Mouse (Mus musculus) heart, embryonic 14.5 days (tissue): ENCODE results near the gene Klc2. TPM values are rescaled to one million over a fixed set of nuclear protein-coding genes. Genes with fewer than 3 reads are reported as not detected.
A peak's percentile ranks its signal among the peaks of the same experiment; 100 is the strongest.

ENCODE experiments used
- ATAC-seq: fragments of 200-750 bp; cut with Nextera tagmentation; 2 replicates; pipeline ENCODE4 v1.8.0; 2017; ENCODE audit warnings: low read depth, moderate TSS enrichment; ENCODE audit not compliant: insufficient number of reproducible peaks, insufficient read depth, low FRiP score
- H3K27ac ChIP-seq, 2 experiments: fragments of 200-500 bp in 1 of 2; fragments of 300-500 bp in 1 of 2; sonication (generic) in 1 of 2; replicated peaks in 1 of 2; 2 replicates each; pipeline ENCODE4 v1.5.1; 2012 to 2014; ENCODE audit warnings: low read depth in 2 of 2, low read length in 2 of 2, control low read depth in 1 of 2, mild to moderate bottlenecking in 1 of 2, mixed read lengths in 1 of 2; ENCODE audit not compliant: control insufficient read depth in 1 of 2, insufficient read depth in 1 of 2
- H3K27me3 ChIP-seq: fragments of 300-500 bp; sonication (generic); 2 replicates; pipeline ENCODE4 v1.6.1; 2014; ENCODE audit warnings: mild to moderate bottlenecking, low read length, control low read depth; ENCODE audit not compliant: control insufficient read depth, insufficient read depth
- H3K36me3 ChIP-seq: fragments of 300-500 bp; sonication (generic); 2 replicates; pipeline ENCODE4 v1.6.1; 2014; ENCODE audit warnings: mild to moderate bottlenecking, control low read depth, low read length, mixed read lengths; ENCODE audit not compliant: control insufficient read depth, insufficient read depth
- H3K4me1 ChIP-seq, 2 experiments: fragments of 200-500 bp in 1 of 2; fragments of 300-500 bp in 1 of 2; sonication (generic) in 1 of 2; 2 replicates each; pipeline ENCODE4 v1.6.1; 2012 to 2014; ENCODE audit warnings: low read length in 2 of 2, control low read depth in 1 of 2, mixed read lengths in 1 of 2; ENCODE audit not compliant: control insufficient read depth in 2 of 2, insufficient read depth in 2 of 2
- H3K4me2 ChIP-seq: fragments of 300-500 bp; sonication (generic); 2 replicates; pipeline ENCODE4 v1.6.1; 2014; ENCODE audit warnings: mild to moderate bottlenecking, low read length
- H3K4me3 ChIP-seq, 2 experiments: fragments of 200-500 bp in 1 of 2; fragments of 300-500 bp in 1 of 2; sonication (generic) in 1 of 2; 2 replicates each; pipeline ENCODE4 v1.5.1; 2012 to 2014; ENCODE audit warnings: low read length in 2 of 2, mild to moderate bottlenecking in 2 of 2, control low read depth in 1 of 2, low read depth in 1 of 2, moderate library complexity in 1 of 2; ENCODE audit not compliant: control insufficient read depth in 1 of 2, insufficient read depth in 1 of 2
- H3K9ac ChIP-seq: fragments of 300-500 bp; sonication (generic); 2 replicates; pipeline ENCODE4 v1.6.1; 2014; ENCODE audit warnings: mild to moderate bottlenecking, low read length
- H3K9me3 ChIP-seq: fragments of 300-500 bp; sonication (generic); 2 replicates; pipeline ENCODE4 v1.6.1; 2016; ENCODE audit warnings: low read length, control low read depth; ENCODE audit not compliant: control insufficient read depth
- WGBS: fragments of 180-500 bp; shearing (Covaris S2); extraction: QIAGEN DNeasy Blood & Tissue Kit; methylation state at CpG from one replicate; pipeline ENCODE4 v1.1.7; 2014; 5-methylcytosine and 5-hydroxymethylcytosine counted together
- polyA plus RNA-seq: library from polyadenylated mRNA; unstranded; fragments of >200 nt; fragmentation: Nextera tagmentation; extraction: Ambion mirVana; gene quantifications from 2 replicates; pipeline ENCODE4 v1.2.1, GENCODE M21; 2014

The Klc2 gene
- polyA plus RNA-seq, 1 experiment from 2014 or later: 20.7 TPM

- H3K36me3 ChIP-seq: no peaks in the 10 kb centered on the region
- peaks cover 13 to 18% of the 10 kb centered on the region in 2 experiments for H3K4me1 ChIP-seq
- ATAC-seq: no peak
- H3K4me2 ChIP-seq: no peak overlapping the region
- H3K27me3 ChIP-seq: peaks cover 63% of the 10 kb centered on the region
- H3K4me3 ChIP-seq: peak overlapping the region; percentile 51 to 54; a peak in 2 of 4 replicates
- WGBS: 68% methylated on average over 3 of the region's 3 CpGs
- H3K27ac ChIP-seq: no peak overlapping the region
- H3K9ac ChIP-seq: no peak overlapping the region
- no peaks in the 10 kb centered on the region for H3K9me3 ChIP-seq
These were observed 34.2 kb downstream of the Klc2 start for GRCm38 (mm10) chr19:5083961-5084833.

- Histone ChIP-seq H3K9me3 (no peaks in the 10 kb centered on the region), H3K27ac (no peak overlapping the region), H3K4me3 (no peak overlapping the region), H3K4me1 (peaks cover 10 to 13% of the 10 kb centered on the region in 2 experiments), H3K4me2 (no peak overlapping the region), H3K9ac (no peak overlapping the region), H3K36me3 (no peaks in the 10 kb centered on the region), H3K27me3 (peaks cover 63% of the 10 kb centered on the region)
- 51% methylated on average over 24 of the region's 24 CpGs for WGBS
- ATAC-seq: no peak
These were observed 35.8 kb downstream of the Klc2 start for GRCm38 (mm10) chr19:5082596-5082995.

GRCm38 (mm10) chr19:5082005-5082404 lies 36.4 kb downstream of the Klc2 start:
- Histone ChIP-seq H3K4me1 (peaks cover 8 to 9% of the 10 kb centered on the region in 2 experiments; a peak in 3 of 4 replicates), H3K4me2 (no peak overlapping the region), H3K9me3 (no peaks in the 10 kb centered on the region), H3K27ac (no peak overlapping the region), H3K4me3 (no peak overlapping the region), H3K36me3 (no peaks in the 10 kb centered on the region), H3K9ac (no peak overlapping the region), H3K27me3 (peaks cover 63% of the 10 kb centered on the region)
- no peak for ATAC-seq
- 54% methylated on average over 18 of the region's 18 CpGs for WGBS

GRCm38 (mm10) chr19:5079279-5079678 lies 39.1 kb downstream of the Klc2 start:
- Histone ChIP-seq H3K9ac (no peak overlapping the region), H3K27me3 (peaks cover 43% of the 10 kb centered on the region), H3K4me2 (no peak overlapping the region), H3K9me3 (no peaks in the 10 kb centered on the region), H3K4me3 (no peak overlapping the region), H3K36me3 (no peaks in the 10 kb centered on the region), H3K4me1 (no peaks in the 10 kb centered on the region), H3K27ac (no peak overlapping the region)
- 100% methylated on average over 1 of the region's 1 CpGs for WGBS
- no peak for ATAC-seq

GRCm38 (mm10) chr19:5073518-5073917 lies 44.8 kb downstream of the Klc2 start:
- Histone ChIP-seq H3K36me3 (no peaks in the 10 kb centered on the region), H3K27me3 (peaks cover 12% of the 10 kb centered on the region), H3K4me2 (no peak overlapping the region), H3K4me3 (no peak overlapping the region; a peak in 1 of 4 replicates), H3K9ac (no peak overlapping the region), H3K27ac (no peak overlapping the region), H3K4me1 (peaks cover 15 to 20% of the 10 kb centered on the region in 2 experiments), H3K9me3 (no peaks in the 10 kb centered on the region)
- 29% methylated on average over 5 of the region's 5 CpGs for WGBS
- no peak for ATAC-seq

GRCm38 (mm10) chr19:5073028-5073427 lies 45.3 kb downstream of the Klc2 start:
- H3K9me3 ChIP-seq: no peaks in the 10 kb centered on the region
- no peaks in the 10 kb centered on the region for H3K36me3 ChIP-seq
- H3K4me1 ChIP-seq: peaks cover 19 to 25% of the 10 kb centered on the region in 2 experiments
- no peak overlapping the region for H3K27ac ChIP-seq
- no peak overlapping the region for H3K9ac ChIP-seq
- H3K4me3 ChIP-seq: peak overlapping the region; percentile 20 to 49; a peak in 2 of 4 replicates
- peak overlapping the region; percentile 89 for H3K4me2 ChIP-seq
- H3K27me3 ChIP-seq: peaks cover 12% of the 10 kb centered on the region
- WGBS: 2% methylated on average over 15 of the region's 15 CpGs
- ATAC-seq: no peak

GRCm38 (mm10) chr19:5072389-5073019 lies 45.9 kb downstream of the Klc2 start:
- peaks cover 12% of the 10 kb centered on the region for H3K27me3 ChIP-seq
- H3K4me1 ChIP-seq: peaks cover 21 to 29% of the 10 kb centered on the region in 2 experiments
- WGBS: 1% methylated on average over 20 of the region's 20 CpGs
- peak overlapping the region; percentile 89 for H3K4me2 ChIP-seq
- no peak for ATAC-seq
- no peaks in the 10 kb centered on the region for H3K36me3 ChIP-seq
- H3K27ac ChIP-seq: peak overlapping the region; percentile 33 to 47; a peak in 2 of 4 replicates
- peak overlapping the region; percentile 64; the same call in 1 of the 2 replicates for H3K9ac ChIP-seq
- no peaks in the 10 kb centered on the region for H3K9me3 ChIP-seq
- H3K4me3 ChIP-seq: peak overlapping the region; percentile 36 to 49
